Mouse (Mus musculus) frontal cortex, postnatal 10 days (tissue): Measurements from ENCODE around the gene Man1c1.

Experiments used
- DNase-seq, 2 experiments: peaks; one replicate each; pipeline ENCODE4 v3.0.0; 2022; ENCODE audit warnings: low spot score in 2 of 2, mixed read lengths in 1 of 2

Man1c1 gene

DNA sequence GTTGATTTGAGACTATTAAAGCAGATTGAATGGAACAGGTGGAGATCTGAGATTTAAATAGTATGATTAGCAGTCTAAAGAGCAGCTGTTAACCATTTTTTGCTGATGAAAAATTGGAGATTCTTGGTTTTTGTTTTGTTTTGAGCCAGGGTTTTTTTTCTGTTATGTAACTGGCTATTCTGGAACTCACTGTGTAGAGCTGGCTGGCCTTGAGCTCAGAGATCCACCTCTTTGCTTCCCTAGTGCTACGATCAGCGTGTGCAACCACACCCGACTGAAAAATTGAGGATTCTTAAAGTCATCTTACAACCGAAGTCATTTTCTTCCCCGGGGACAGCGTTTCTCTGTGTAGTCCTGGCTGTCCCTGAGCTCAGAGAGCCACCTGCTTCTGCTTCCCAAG is 192.4 kb downstream of the Man1c1 start:
- DNase-seq, result no peak
